Comparison of ENCODE assay signal across 19 mouse cellular contexts in the genomic region with DNA sequence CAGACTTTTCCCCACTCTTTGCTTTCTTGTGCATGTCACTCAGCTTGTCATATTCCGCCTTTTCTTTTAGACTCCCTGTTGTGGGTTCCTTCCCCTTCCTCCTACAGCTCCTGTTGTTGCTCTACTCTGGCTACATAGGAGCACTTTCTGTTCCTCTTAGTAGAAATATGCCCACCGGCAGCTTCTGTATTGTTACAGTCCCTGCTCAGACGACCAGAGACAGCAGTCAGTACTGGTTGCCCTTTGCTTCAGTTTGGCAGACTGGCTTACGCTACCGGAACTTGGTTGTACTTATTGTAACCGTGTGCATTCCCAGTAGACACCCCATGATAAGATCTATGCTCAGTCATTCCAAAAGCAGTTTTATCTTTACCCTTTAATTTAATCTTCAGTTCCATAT. TPM values are rescaled to one million over a fixed set of nuclear protein-coding genes. Genes with fewer than 3 reads are reported as not detected.
DNase-seq lines count a peak whose midpoint lies in the region; ATAC-seq and TF ChIP-seq lines count a peak whose summit lies in the region.
"Had no signal": no experiment of that assay in that cellular context is flagged by ENCODE, and none has a peak within 500 bp of the region (broad histone marks: within the 10 kb centered on the region; RNA-seq: fewer than 3 reads in every experiment).

No protein-coding gene starts in this region.

- H3K4me2 ChIP-seq in CH12.LX (ENCODE audit: insufficient read depth, low read depth, poor library complexity, severe bottlenecking), result no peak overlapping the region; the same call in 1 of the 2 replicates
- no peak overlapping the region for H3K4me2 ChIP-seq in hindbrain, embryonic 14.5 days (replicated peaks)
- H3K4me2 ChIP-seq in hindbrain, postnatal 0 days (ENCODE audit: low read depth, low read length), result no peak overlapping the region
- H3K4me2 ChIP-seq: forebrain, embryonic 12.5 days; heart, embryonic 11.5 days; limb, embryonic 15.5 days; stomach, embryonic 15.5 days had no signal

- no peak overlapping the region for H3K27ac ChIP-seq in CH12.LX (ENCODE audit: insufficient read depth, low read depth)
- no peak overlapping the region for H3K27ac ChIP-seq in hindbrain, embryonic 14.5 days
- H3K27ac ChIP-seq in hindbrain, postnatal 0 days, result no peak overlapping the region
- H3K27ac ChIP-seq: forebrain, embryonic 12.5 days; limb, embryonic 15.5 days; stomach, embryonic 15.5 days had no signal

- no peak for TF ChIP-seq POLR2A in CH12.LX (IDR thresholded peaks at IDR 0.05; ENCODE audit: low read depth, low read length)

- peaks cover 31% of the 10 kb centered on the region for H3K79me2 ChIP-seq in CH12.LX (replicated peaks; ENCODE audit: control insufficient read depth, extremely low read depth, insufficient read depth, poor library complexity, severe bottlenecking)

- WGBS in hindbrain, embryonic 14.5 days, result 70% methylated on average over 6 of the region's 6 CpGs
- 63% methylated on average over 6 of the region's 6 CpGs for WGBS in hindbrain, postnatal 0 days

- no peak overlapping the region for H3K4me3 ChIP-seq in CH12.LX (replicated peaks in 1 of 3; ENCODE audit: low read depth in 2 of 3, low read length in 2 of 3, poor library complexity in 1 of 3)
- no peak overlapping the region for H3K4me3 ChIP-seq in hindbrain, embryonic 14.5 days (replicated peaks; ENCODE audit: low read length)
- no peak overlapping the region for H3K4me3 ChIP-seq in hindbrain, postnatal 0 days (ENCODE audit: low read length)
- H3K4me3 ChIP-seq: forebrain, embryonic 12.5 days; limb, embryonic 15.5 days; myocyte; stomach, embryonic 15.5 days had no signal

- no peak for TF ChIP-seq RAD21 in CH12.LX (IDR thresholded peaks at IDR 0.05; ENCODE audit: low read depth, low read length)

- DNase-seq in layer of hippocampus, adult 9-11 months, result peak; percentile 24
- DNase-seq in layer of hippocampus, adult 18-20 months (ENCODE audit: low spot score in 2 of 2), result no peak
- no peak for DNase-seq in CH12.LX (ENCODE audit: extremely low read depth)
- peak; percentile 35 for DNase-seq in induced T-regulatory cell, adult 2 months (ENCODE audit: low read depth)
- no peak for DNase-seq in right cerebral cortex, adult 2 months (ENCODE audit: low spot score in 2 of 2)
- DNase-seq in hindbrain, embryonic 14.5 days (ENCODE audit: low spot score), result no peak
- no peak for DNase-seq in hindbrain, postnatal 0 days (ENCODE audit: low spot score)
- DNase-seq: cerebellum, adult 11-12 months; heart, postnatal 4 days; kidney, postnatal 25 days; right cerebral cortex, postnatal 25 days; thymus, postnatal 4 days had no signal

- peaks cover 0 to 8% of the 10 kb centered on the region in 2 experiments for H3K36me3 ChIP-seq in CH12.LX (replicated peaks in 1 of 2; ENCODE audit: control insufficient read depth in 1 of 2, insufficient read depth in 1 of 2, low read length in 1 of 2)
- no peaks in the 10 kb centered on the region for H3K36me3 ChIP-seq in hindbrain, embryonic 14.5 days (replicated peaks; ENCODE audit: control insufficient read depth, insufficient read depth)
- H3K36me3 ChIP-seq in hindbrain, postnatal 0 days (ENCODE audit: insufficient read depth, low read length), result no peaks in the 10 kb centered on the region
- H3K36me3 ChIP-seq: forebrain, embryonic 12.5 days; limb, embryonic 15.5 days; stomach, embryonic 15.5 days had no signal

- no peaks in the 10 kb centered on the region for H3K9me3 ChIP-seq in CH12.LX (replicated peaks; ENCODE audit: low read length)
- no peaks in the 10 kb centered on the region for H3K9me3 ChIP-seq in hindbrain, embryonic 14.5 days (ENCODE audit: control insufficient read depth, low read length)
- no peaks in the 10 kb centered on the region for H3K9me3 ChIP-seq in hindbrain, postnatal 0 days (ENCODE audit: low read length)
- H3K9me3 ChIP-seq: forebrain, embryonic 12.5 days; limb, embryonic 15.5 days; stomach, embryonic 15.5 days had no signal

- dilution Hi-C loops in CH12.LX (cut with MboI; ENCODE audit: extremely low pct_ligation_motif_present, extremely low pct_unique_long_range_greater_than_20kb, low sequenced_read_pairs), result no loop called here

- peaks cover 4 to 33% of the 10 kb centered on the region in 2 experiments; a peak in 3 of 4 replicates for H3K4me1 ChIP-seq in CH12.LX (ENCODE audit: control insufficient read depth in 1 of 2, insufficient read depth in 2 of 2)
- peaks cover 19% of the 10 kb centered on the region for H3K4me1 ChIP-seq in hindbrain, embryonic 14.5 days (replicated peaks; ENCODE audit: control insufficient read depth, insufficient read depth, low read length)
- no peaks in the 10 kb centered on the region for H3K4me1 ChIP-seq in hindbrain, postnatal 0 days (ENCODE audit: insufficient read depth, low read length)

- TF ChIP-seq EP300 in CH12.LX (IDR thresholded peaks at IDR 0.05; ENCODE audit: low read length), result peak; percentile 46

- peaks cover under 1% of the 10 kb centered on the region for H3K27me3 ChIP-seq in CH12.LX (replicated peaks)
- H3K27me3 ChIP-seq in hindbrain, embryonic 14.5 days (ENCODE audit: control insufficient read depth, insufficient read depth, low read length), result no peaks in the 10 kb centered on the region
- H3K27me3 ChIP-seq in hindbrain, postnatal 0 days (ENCODE audit: insufficient read depth, low read length), result no peaks in the 10 kb centered on the region
- H3K27me3 ChIP-seq: forebrain, embryonic 12.5 days; limb, embryonic 15.5 days; stomach, embryonic 15.5 days had no signal

- peak; percentile 80 for ATAC-seq in monocyte, adult 5-6 weeks (replicated peaks; ENCODE audit: insufficient number of reproducible peaks, low FRiP score, low TSS enrichment, poor library complexity, severe bottlenecking)
- ATAC-seq in hindbrain, embryonic 14.5 days (ENCODE audit: low FRiP score), result no peak
- no peak for ATAC-seq in hindbrain, postnatal 0 days
- ATAC-seq: intestine, postnatal 0 days had no signal

- no peak for TF ChIP-seq CTCF in CH12.LX (conservative IDR thresholded peaks at IDR 0.05 in 1 of 2, IDR thresholded peaks at IDR 0.05 in 1 of 2; ENCODE audit: low read depth in 2 of 2, low read length in 2 of 2)
- no peak for TF ChIP-seq CTCF in hindbrain, postnatal 0 days (IDR thresholded peaks at IDR 0.05; ENCODE audit: low read depth)

- in situ Hi-C loops in CH12.LX (cut with MboI; ENCODE audit: low pct_ligation_motif_present, low pct_unique_long_range_greater_than_20kb, low sequenced_read_pairs), result loop anchor here (10.0 to 25.0 kb wide), 4 partner anchors 71 to 602 kb away; no protein-coding TSS in a partner anchor

- no peak overlapping the region for H3K9ac ChIP-seq in CH12.LX (ENCODE audit: insufficient read depth, low read depth)
- no peak overlapping the region for H3K9ac ChIP-seq in hindbrain, embryonic 14.5 days
- H3K9ac ChIP-seq in hindbrain, postnatal 0 days (replicated peaks; ENCODE audit: low read length), result no peak overlapping the region
- H3K9ac ChIP-seq: forebrain, embryonic 12.5 days; limb, embryonic 15.5 days; stomach, embryonic 15.5 days had no signal

TF ChIP-seq in CH12.LX, 34 proteins besides CTCF, POLR2A, EP300 and RAD21:
- TF ChIP-seq CHD2 (IDR thresholded peaks at IDR 0.05; ENCODE audit: low read length), result no peak
- TF ChIP-seq TBP (conservative IDR thresholded peaks at IDR 0.05; ENCODE audit: low read depth, low read length), result no peak
- peak; percentile 40; the same call in 1 of the 2 replicates for TF ChIP-seq IRF4 (IDR thresholded peaks at IDR 0.05; ENCODE audit: low read depth, low read length)

RNA-seq across cellular contexts. Expression of a gene that starts 4.2 kb away (rescaled TPM):
- total RNA-seq in layer of hippocampus, adult 18-20 months (2021), result 10 to 100 TPM; 93.0 to 96.0 TPM
- total RNA-seq in CH12.LX (2012; rRNA removed) (80.9 and 86.9 TPM in 2 replicates), CH12.LX (2014; rRNA removed) (104 and 110 TPM in 2 replicates)
- polyA plus RNA-seq in CH12.LX (2012; ENCODE audit: insufficient read length, low read depth), result 107 and 112 TPM in 2 replicates
- total RNA-seq in monocyte, adult 5-6 weeks (2017), result 63.6 to 87.6 TPM (median 74.6 TPM) in 3 replicates
- polyA plus RNA-seq in hindbrain, embryonic 14.5 days (2014; fragmentation: Nextera tagmentation; extraction: Ambion mirVana), result 64.9 and 65.2 TPM in 2 replicates
- total RNA-seq in hindbrain, postnatal 0 days (2014; rRNA removed), result 41.3 and 55.6 TPM in 2 replicates
- 63.1 and 64.1 TPM in 2 replicates for polyA plus RNA-seq in hindbrain, postnatal 0 days (2015; fragmentation: Nextera tagmentation; extraction: Ambion mirVana)

Comparison
In these comparisons a context has a peak if more than half of its experiments do, and no peak if none do; other contexts are left out.
1. DNase-seq: peak in layer of hippocampus, adult 9-11 months (single experiment) and induced T-regulatory cell, adult 2 months (single experiment); none in layer of hippocampus, adult 18-20 months (0 of 2), CH12.LX (single experiment), right cerebral cortex, adult 2 months (0 of 2), hindbrain, embryonic 14.5 days (single experiment) and hindbrain, postnatal 0 days (single experiment).